Mouse (Mus musculus): ENCODE measurements at regions not wholly inside any gene's neighbourhood (a gene's known extent, or its start where the extent isn't known, plus 50 kb on each side); places are given as distances from the start of the nearest gene placed in this dataset.
A peak's percentile ranks its signal among the peaks of the same experiment; 100 is the strongest.

DNA sequence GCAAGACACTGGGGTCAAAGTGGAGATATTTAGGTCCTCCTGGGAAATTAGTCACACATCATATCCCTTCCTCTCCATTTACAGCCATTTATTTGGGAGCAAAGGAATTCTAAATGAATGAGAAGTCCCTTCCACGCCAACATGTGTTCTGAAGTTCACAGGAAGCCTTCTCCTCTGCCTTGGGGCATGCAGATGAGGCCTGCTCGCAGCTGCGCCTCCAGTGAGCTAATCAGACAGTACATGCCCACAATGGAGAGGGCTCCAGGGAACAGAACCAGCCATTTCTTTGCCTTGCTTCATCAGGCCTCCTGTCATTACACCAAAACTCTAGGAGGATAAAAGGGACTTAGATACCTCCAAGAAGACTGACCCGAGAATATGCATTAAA, 71.9 kb upstream of the Thbs1 start:
- Histone ChIP-seq H3K4me3 (replicated peaks; ENCODE audit: low read depth, low read length) (no peak overlapping the region), H3K4me2 (ENCODE audit: low read length) (no peak overlapping the region), H3K4me1 (replicated peaks; ENCODE audit: insufficient read depth, low read length) (no peaks in the 10 kb centered on the region), H3K9ac (ENCODE audit: low read depth, low read length) (no peak overlapping the region), H3K36me3 (ENCODE audit: insufficient read depth, low read length) (no peaks in the 10 kb centered on the region), H3K27ac (peak overlapping the region; percentile 60), H3K27me3 (ENCODE audit: insufficient read depth, low read length) (no peaks in the 10 kb centered on the region), H3K9me3 (replicated peaks; ENCODE audit: low read length) (no peaks in the 10 kb centered on the region)
- no peak for TF ChIP-seq CTCF (IDR thresholded peaks at IDR 0.05; ENCODE audit: low read depth)
- WGBS = 66% methylated on average over 4 of the region's 4 CpGs
- DNase-seq (ENCODE audit: low spot score) (no peak), ATAC-seq (replicated peaks; ENCODE audit: low FRiP score, low read depth) (no peak)

DNA sequence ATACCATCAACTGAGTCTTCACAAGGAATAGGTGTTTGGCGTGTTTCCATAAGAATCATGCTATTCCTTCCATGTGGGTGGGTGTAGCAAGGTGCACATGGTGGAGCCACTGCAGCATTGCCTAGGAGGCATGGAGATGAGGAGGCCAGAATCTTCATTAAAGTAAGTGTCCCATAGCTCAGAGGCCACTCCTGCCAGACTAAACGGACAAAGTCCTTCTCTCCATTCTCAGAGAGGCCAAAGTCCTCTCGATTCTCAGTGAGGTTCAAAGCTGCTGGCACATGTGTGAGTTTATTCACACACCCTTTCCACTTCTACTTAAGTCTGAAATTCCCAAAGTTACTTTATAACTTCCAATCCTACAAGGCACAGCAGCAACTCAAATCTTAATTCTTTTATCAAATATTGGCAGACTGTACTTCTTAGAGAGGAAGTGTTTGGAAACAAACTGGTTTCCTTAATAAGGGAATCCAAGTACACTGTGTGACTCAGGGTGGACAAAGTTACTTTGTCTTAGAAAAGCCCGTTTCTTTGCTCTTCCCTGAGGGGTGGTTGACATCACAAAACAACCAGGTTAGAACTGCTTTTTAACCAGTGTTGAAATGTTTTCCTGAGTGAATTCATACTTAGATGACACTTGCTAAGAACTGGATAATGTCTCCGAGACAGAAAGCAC, 69.2 kb upstream of the Thbs1 start:
- no peaks in the 10 kb centered on the region for H3K36me3 ChIP-seq (ENCODE audit: insufficient read depth, low read length)
- H3K4me3 ChIP-seq (replicated peaks; ENCODE audit: low read depth, low read length) = no peak overlapping the region
- H3K9me3 ChIP-seq (replicated peaks; ENCODE audit: low read length) = no peaks in the 10 kb centered on the region
- no peaks in the 10 kb centered on the region for H3K27me3 ChIP-seq (ENCODE audit: insufficient read depth, low read length)
- no peak overlapping the region for H3K27ac ChIP-seq
- TF ChIP-seq CTCF (IDR thresholded peaks at IDR 0.05; ENCODE audit: low read depth) = no peak
- no peaks in the 10 kb centered on the region for H3K4me1 ChIP-seq (replicated peaks; ENCODE audit: insufficient read depth, low read length)
- ATAC-seq (replicated peaks; ENCODE audit: low FRiP score, low read depth) = no peak
- WGBS = 81% methylated on average over 5 of the region's 5 CpGs
- no peak overlapping the region for H3K4me2 ChIP-seq (ENCODE audit: low read length)
- no peak for DNase-seq (ENCODE audit: low spot score)
- no peak overlapping the region for H3K9ac ChIP-seq (ENCODE audit: low read depth, low read length)

DNA sequence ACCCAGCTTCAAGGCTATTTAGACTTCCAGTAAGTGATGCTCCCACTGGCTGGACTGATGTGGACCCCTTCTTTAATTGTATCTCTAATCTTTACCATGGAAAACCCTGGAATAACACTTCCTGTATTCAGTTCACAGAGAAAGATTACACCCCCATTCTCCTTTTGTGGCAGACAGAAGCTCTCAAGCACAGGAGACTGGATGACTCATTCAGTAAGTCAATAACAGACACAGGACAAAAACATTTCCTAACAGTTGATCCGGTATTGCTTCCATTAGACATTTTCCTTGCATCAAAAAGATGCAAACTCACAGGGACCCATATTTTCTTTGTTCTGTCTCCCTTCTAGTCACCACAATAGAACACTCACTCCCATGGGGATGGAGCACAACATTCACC, 67.0 kb upstream of the Thbs1 start:
- DNase-seq (ENCODE audit: low spot score) (no peak), ATAC-seq (replicated peaks; ENCODE audit: low FRiP score, low read depth) (no peak)
- Histone ChIP-seq H3K27me3 (ENCODE audit: insufficient read depth, low read length) (no peaks in the 10 kb centered on the region), H3K4me3 (replicated peaks; ENCODE audit: low read depth, low read length) (no peak overlapping the region), H3K27ac (no peak overlapping the region), H3K36me3 (ENCODE audit: insufficient read depth, low read length) (no peaks in the 10 kb centered on the region), H3K9me3 (replicated peaks; ENCODE audit: low read length) (no peaks in the 10 kb centered on the region), H3K4me2 (ENCODE audit: low read length) (no peak overlapping the region), H3K4me1 (replicated peaks; ENCODE audit: insufficient read depth, low read length) (no peaks in the 10 kb centered on the region), H3K9ac (ENCODE audit: low read depth, low read length) (no peak overlapping the region)
- no peak for TF ChIP-seq CTCF (IDR thresholded peaks at IDR 0.05; ENCODE audit: low read depth)
- WGBS = 66% methylated on average over 1 of the region's 1 CpGs

DNA sequence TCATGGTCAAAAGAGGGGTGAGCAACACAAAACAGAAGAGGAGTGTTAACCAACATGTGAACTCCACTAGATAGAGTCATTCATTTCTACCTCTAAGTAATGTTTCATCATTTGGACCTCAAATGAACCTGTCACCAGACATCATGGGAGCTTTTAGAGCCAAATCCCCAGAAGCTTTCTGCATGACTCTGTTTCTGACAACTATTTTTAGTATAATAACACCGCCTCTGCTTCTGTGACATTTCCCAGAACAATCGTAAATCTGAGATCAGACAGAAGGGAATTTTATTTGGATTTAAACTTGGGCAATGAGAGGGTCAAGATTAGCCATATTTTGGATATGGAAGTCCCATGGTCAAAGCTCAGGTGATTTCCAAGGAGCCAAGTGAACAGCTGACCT, 61.4 kb upstream of the Thbs1 start:
- H3K36me3 ChIP-seq (ENCODE audit: insufficient read depth, low read length) = no peaks in the 10 kb centered on the region
- no peak overlapping the region for H3K4me2 ChIP-seq (ENCODE audit: low read length)
- H3K27me3 ChIP-seq (ENCODE audit: insufficient read depth, low read length) = no peaks in the 10 kb centered on the region
- ATAC-seq (replicated peaks; ENCODE audit: low FRiP score, low read depth) = no peak
- no peak overlapping the region for H3K9ac ChIP-seq (ENCODE audit: low read depth, low read length)
- H3K4me3 ChIP-seq (replicated peaks; ENCODE audit: low read depth, low read length) = no peak overlapping the region
- no peak for DNase-seq (ENCODE audit: low spot score)
- no peaks in the 10 kb centered on the region for H3K9me3 ChIP-seq (replicated peaks; ENCODE audit: low read length)
- WGBS = 58% methylated on average over 2 of the region's 2 CpGs
- no peak overlapping the region for H3K27ac ChIP-seq
- no peak for TF ChIP-seq CTCF (IDR thresholded peaks at IDR 0.05; ENCODE audit: low read depth)
- no peaks in the 10 kb centered on the region for H3K4me1 ChIP-seq (replicated peaks; ENCODE audit: insufficient read depth, low read length)

DNA sequence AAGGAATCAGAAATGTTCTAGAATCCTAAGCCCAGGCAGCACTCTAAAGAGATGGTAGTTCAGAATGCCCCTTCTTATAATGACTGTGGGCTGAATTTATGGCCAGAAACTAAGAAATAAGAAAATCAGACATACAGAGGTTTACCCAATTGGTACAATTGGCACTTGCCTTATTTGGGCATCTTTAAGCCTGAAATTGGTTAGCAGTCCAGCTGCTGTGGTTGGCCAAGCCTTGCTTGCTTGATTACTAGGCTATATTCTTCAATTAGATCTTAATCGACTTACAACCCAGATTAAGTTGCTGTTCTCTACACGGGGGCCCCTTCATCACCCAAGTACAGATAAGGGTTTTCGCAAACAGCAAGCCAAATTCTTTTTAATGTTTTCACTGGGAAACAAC, 60.1 kb upstream of the Thbs1 start:
- no peaks in the 10 kb centered on the region for H3K4me1 ChIP-seq (replicated peaks; ENCODE audit: insufficient read depth, low read length)
- ATAC-seq (replicated peaks; ENCODE audit: low FRiP score, low read depth) (no peak), DNase-seq (ENCODE audit: low spot score) (no peak)
- H3K9me3 ChIP-seq (replicated peaks; ENCODE audit: low read length) = no peaks in the 10 kb centered on the region
- no peak overlapping the region for H3K4me2 ChIP-seq (ENCODE audit: low read length)
- no peak overlapping the region for H3K27ac ChIP-seq
- H3K4me3 ChIP-seq (replicated peaks; ENCODE audit: low read depth, low read length) = no peak overlapping the region
- WGBS = 85% methylated on average over 3 of the region's 3 CpGs
- no peaks in the 10 kb centered on the region for H3K36me3 ChIP-seq (ENCODE audit: insufficient read depth, low read length)
- TF ChIP-seq CTCF (IDR thresholded peaks at IDR 0.05; ENCODE audit: low read depth) = no peak
- H3K27me3 ChIP-seq (ENCODE audit: insufficient read depth, low read length) = no peaks in the 10 kb centered on the region
- no peak overlapping the region for H3K9ac ChIP-seq (ENCODE audit: low read depth, low read length)

DNA sequence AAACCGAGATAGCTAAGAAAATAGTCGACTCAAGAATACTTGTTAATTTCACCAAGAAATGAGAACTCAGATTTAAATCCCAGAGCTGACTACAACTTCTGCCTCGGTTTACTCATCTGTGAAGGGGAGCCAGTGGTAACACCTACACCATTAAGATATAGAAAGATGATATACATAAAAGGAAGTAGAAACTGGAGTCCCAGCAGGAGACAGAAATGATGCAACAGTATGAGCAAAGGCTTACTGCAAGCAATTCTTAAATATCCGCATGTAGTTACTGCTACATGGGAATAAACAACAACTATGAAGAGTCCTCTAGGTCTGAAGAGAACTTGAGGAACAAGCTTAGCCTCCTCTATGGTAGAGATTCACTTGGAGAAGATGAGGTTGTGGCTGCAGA, 58.2 kb upstream of the Thbs1 start:
- WGBS = 95% methylated on average over 4 of the region's 4 CpGs
- H3K27me3 ChIP-seq (ENCODE audit: insufficient read depth, low read length) = no peaks in the 10 kb centered on the region

More for the DNA sequence above, 58.2 kb upstream of the Thbs1 start:
- no peak for DNase-seq (ENCODE audit: low spot score)
- H3K36me3 ChIP-seq (ENCODE audit: insufficient read depth, low read length) = no peaks in the 10 kb centered on the region
- no peak overlapping the region for H3K4me2 ChIP-seq (ENCODE audit: low read length)
- TF ChIP-seq CTCF (IDR thresholded peaks at IDR 0.05; ENCODE audit: low read depth) = no peak
- no peaks in the 10 kb centered on the region for H3K9me3 ChIP-seq (replicated peaks; ENCODE audit: low read length)
- no peak overlapping the region for H3K4me3 ChIP-seq (replicated peaks; ENCODE audit: low read depth, low read length)
- no peak overlapping the region for H3K27ac ChIP-seq
- no peak overlapping the region for H3K9ac ChIP-seq (ENCODE audit: low read depth, low read length)
- no peaks in the 10 kb centered on the region for H3K4me1 ChIP-seq (replicated peaks; ENCODE audit: insufficient read depth, low read length)
- ATAC-seq (replicated peaks; ENCODE audit: low FRiP score, low read depth) = no peak

Measured in kidney, postnatal 0 days (tissue).